In the genomic region with DNA sequence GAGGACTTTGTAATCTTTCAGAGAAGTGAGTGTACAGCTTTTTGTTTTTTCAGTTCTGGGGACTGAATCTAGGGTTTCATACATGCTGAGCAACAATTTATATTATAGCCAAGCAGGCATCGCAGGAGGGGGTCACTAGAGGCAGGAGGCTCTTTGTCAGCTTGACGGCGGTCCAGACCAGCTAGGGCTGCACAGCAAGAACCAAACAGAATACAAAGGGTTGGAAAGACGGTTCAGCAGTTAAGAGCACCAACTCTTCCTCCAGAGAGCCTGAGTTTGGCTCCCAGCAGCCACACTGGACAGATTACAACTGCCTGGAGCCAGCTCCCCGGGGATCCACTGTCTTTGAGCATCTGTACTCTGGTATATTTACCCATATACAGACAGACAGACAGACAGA, we compare ENCODE assay signal across 19 mouse cellular contexts.
"Had no signal": no experiment of that assay in that cellular context is flagged by ENCODE, and none has a peak within 500 bp of the region (broad histone marks: within the 10 kb centered on the region; RNA-seq: fewer than 3 reads in every experiment).

No protein-coding gene starts in this region.

- H3K9ac ChIP-seq: limb, embryonic 15.5 days; liver, embryonic 14.5 days; liver, postnatal 0 days; lung, embryonic 14.5 days; midbrain, embryonic 12.5 days; midbrain, embryonic 15.5 days; neural tube, embryonic 13.5 days; stomach, embryonic 15.5 days had no signal

- H3K4me2 ChIP-seq: limb, embryonic 15.5 days; liver, embryonic 11.5 days; lung, embryonic 14.5 days; midbrain, embryonic 12.5 days; midbrain, embryonic 15.5 days; neural tube, embryonic 13.5 days; stomach, embryonic 15.5 days had no signal

- H3K4me3 ChIP-seq: limb, embryonic 15.5 days; midbrain, embryonic 12.5 days; midbrain, embryonic 15.5 days; myocyte; neural tube, embryonic 13.5 days; stomach, embryonic 15.5 days had no signal

- DNase-seq: kidney, adult 18-20 months; kidney, adult 9 months; kidney, postnatal 14 days; kidney, postnatal 4 days; liver, postnatal 0 days; lung, embryonic 14.5 days; retina, postnatal 1 day; right cerebral cortex, postnatal 25 days; spleen, adult 18-20 months; thymus, postnatal 25 days had no signal

- H3K27me3 ChIP-seq: limb, embryonic 15.5 days; midbrain, embryonic 12.5 days; midbrain, embryonic 15.5 days; neural tube, embryonic 13.5 days; stomach, embryonic 15.5 days had no signal

- H3K27ac ChIP-seq: limb, embryonic 15.5 days; liver, embryonic 14.5 days; midbrain, embryonic 12.5 days; midbrain, embryonic 15.5 days; neural tube, embryonic 13.5 days; stomach, embryonic 15.5 days had no signal

- ATAC-seq: liver, postnatal 0 days; lung, postnatal 0 days; midbrain, embryonic 15.5 days had no signal

- H3K9me3 ChIP-seq: limb, embryonic 15.5 days; midbrain, embryonic 12.5 days; midbrain, embryonic 15.5 days; neural tube, embryonic 13.5 days; stomach, embryonic 15.5 days had no signal

- H3K36me3 ChIP-seq: midbrain, embryonic 12.5 days; midbrain, embryonic 15.5 days; neural tube, embryonic 13.5 days had no signal
